ENCODE assay signal across 9 mouse cellular contexts in genomic region chr4:141506352-141506751, GRCm38 (mm10). TPM values are rescaled to one million over a fixed set of nuclear protein-coding genes. Genes with fewer than 3 reads are reported as not detected.
A peak's percentile ranks its signal among the peaks of the same experiment; 100 is the strongest.
DNase-seq lines count a peak whose midpoint lies in the region; ATAC-seq and TF ChIP-seq lines count a peak whose summit lies in the region.
"Had no signal": no experiment of that assay in that cellular context is flagged by ENCODE, and none has a peak within 500 bp of the region (broad histone marks: within the 10 kb centered on the region; RNA-seq: fewer than 3 reads in every experiment).

No protein-coding gene starts in this region.

- H3K27ac ChIP-seq in midbrain, embryonic 10.5 days (replicated peaks) = peak overlapping the region; percentile 61
- no peak overlapping the region for H3K27ac ChIP-seq in midbrain, embryonic 11.5 days (ENCODE audit: low read depth, low read length)
- H3K27ac ChIP-seq in embryonic facial prominence, embryonic 15.5 days (replicated peaks) = peak overlapping the region; percentile 86
- H3K27ac ChIP-seq in kidney, embryonic 14.5 days (ENCODE audit: low read depth, low read length) = peak overlapping the region; percentile 56; the same call in 1 of the 2 replicates
- peak overlapping the region; percentile 68 for H3K27ac ChIP-seq in liver, adult 2 months (replicated peaks; ENCODE audit: insufficient read depth, low read depth, low read length)
- H3K27ac ChIP-seq in stomach, embryonic 16.5 days (ENCODE audit: low read length) = peak overlapping the region; percentile 90

- H3K9me3 ChIP-seq in midbrain, embryonic 10.5 days (replicated peaks) = no peaks in the 10 kb centered on the region
- H3K9me3 ChIP-seq in midbrain, embryonic 11.5 days (ENCODE audit: control insufficient read depth, low read length) = no peaks in the 10 kb centered on the region
- H3K9me3 ChIP-seq in embryonic facial prominence, embryonic 15.5 days (replicated peaks) = no peaks in the 10 kb centered on the region
- H3K9me3 ChIP-seq in kidney, embryonic 14.5 days (ENCODE audit: control insufficient read depth, low read length) = no peaks in the 10 kb centered on the region
- H3K9me3 ChIP-seq in stomach, embryonic 16.5 days (replicated peaks; ENCODE audit: control insufficient read depth, low read length) = no peaks in the 10 kb centered on the region

- no peak overlapping the region for H3K9ac ChIP-seq in midbrain, embryonic 11.5 days (ENCODE audit: low read length)
- no peak overlapping the region for H3K9ac ChIP-seq in embryonic facial prominence, embryonic 15.5 days
- no peak overlapping the region; the same call in 1 of the 2 replicates for H3K9ac ChIP-seq in kidney, embryonic 14.5 days (ENCODE audit: low read depth, low read length)
- H3K9ac ChIP-seq in liver, adult 2 months (ENCODE audit: low read depth, low read length) = no peak overlapping the region
- peak overlapping the region; percentile 58 for H3K9ac ChIP-seq in stomach, embryonic 16.5 days (ENCODE audit: low read length)

- no peak for DNase-seq in midbrain, embryonic 10.5 days (ENCODE audit: low spot score)
- no peak for DNase-seq in midbrain, embryonic 11.5 days (ENCODE audit: low spot score, missing footprints)
- DNase-seq in heart, adult 9 months (ENCODE audit: low spot score in 2 of 2) = peak; percentile 80 to 81
- peak; percentile 95 for DNase-seq in liver, adult 2 months (ENCODE audit: extremely low read depth, low read depth, low spot score)
- DNase-seq in naive thymus-derived CD4-positive, alpha-beta T cell, adult 2 months (ENCODE audit: low read depth) = peak; percentile 8

- H3K27me3 ChIP-seq in midbrain, embryonic 10.5 days (ENCODE audit: low read depth, poor library complexity, severe bottlenecking) = no peaks in the 10 kb centered on the region
- no peaks in the 10 kb centered on the region for H3K27me3 ChIP-seq in midbrain, embryonic 11.5 days (ENCODE audit: control insufficient read depth, insufficient read depth, low read length)
- no peaks in the 10 kb centered on the region for H3K27me3 ChIP-seq in embryonic facial prominence, embryonic 15.5 days
- H3K27me3 ChIP-seq in kidney, embryonic 14.5 days (ENCODE audit: control insufficient read depth, insufficient read depth, low read length) = no peaks in the 10 kb centered on the region
- H3K27me3 ChIP-seq in liver, adult 2 months (ENCODE audit: control insufficient read depth, insufficient read depth, low read length) = no peaks in the 10 kb centered on the region
- no peaks in the 10 kb centered on the region for H3K27me3 ChIP-seq in stomach, embryonic 16.5 days (ENCODE audit: control insufficient read depth, insufficient read depth, low read length)
- H3K27me3 ChIP-seq: CH12.LX had no signal

- no peak for ATAC-seq in midbrain, embryonic 11.5 days (ENCODE audit: low FRiP score)
- peak; percentile 75 for ATAC-seq in embryonic facial prominence, embryonic 15.5 days (ENCODE audit: insufficient number of reproducible peaks, low FRiP score, low TSS enrichment, low read depth)
- ATAC-seq in kidney, embryonic 14.5 days (ENCODE audit: low FRiP score, low TSS enrichment) = peak; percentile 71
- peak; percentile 90 for ATAC-seq in stomach, embryonic 16.5 days (ENCODE audit: insufficient read depth, low FRiP score)

- 87% methylated on average over 10 of the region's 10 CpGs for WGBS in midbrain, embryonic 10.5 days
- 85% methylated on average over 10 of the region's 10 CpGs for WGBS in midbrain, embryonic 11.5 days
- WGBS in embryonic facial prominence, embryonic 15.5 days = 41% methylated on average over 10 of the region's 10 CpGs
- WGBS in kidney, embryonic 14.5 days = 57% methylated on average over 10 of the region's 10 CpGs
- WGBS in liver, adult 2 months = 1% methylated on average over 10 of the region's 10 CpGs
- WGBS in stomach, embryonic 16.5 days = 33% methylated on average over 10 of the region's 10 CpGs

- no peak overlapping the region for H3K4me2 ChIP-seq in midbrain, embryonic 11.5 days
- H3K4me2 ChIP-seq in embryonic facial prominence, embryonic 15.5 days (replicated peaks) = no peak overlapping the region
- no peak overlapping the region for H3K4me2 ChIP-seq in kidney, embryonic 14.5 days (replicated peaks; ENCODE audit: low read depth, low read length)
- peak overlapping the region; percentile 39; the same call in 1 of the 2 replicates for H3K4me2 ChIP-seq in stomach, embryonic 16.5 days (ENCODE audit: low read depth, low read length)

- peaks cover 19% of the 10 kb centered on the region for H3K4me1 ChIP-seq in midbrain, embryonic 10.5 days
- H3K4me1 ChIP-seq in midbrain, embryonic 11.5 days (ENCODE audit: control insufficient read depth, insufficient read depth, low read length) = no peaks in the 10 kb centered on the region
- peaks cover 31% of the 10 kb centered on the region for H3K4me1 ChIP-seq in embryonic facial prominence, embryonic 15.5 days
- peaks cover 4% of the 10 kb centered on the region; the same call in 1 of the 2 replicates for H3K4me1 ChIP-seq in kidney, embryonic 14.5 days (ENCODE audit: control insufficient read depth, insufficient read depth, low read length)
- H3K4me1 ChIP-seq in liver, adult 2 months (ENCODE audit: control insufficient read depth, insufficient read depth, low read length) = peaks cover 18% of the 10 kb centered on the region
- H3K4me1 ChIP-seq in stomach, embryonic 16.5 days (ENCODE audit: control insufficient read depth, insufficient read depth, low read length) = peaks cover 30% of the 10 kb centered on the region

- peaks cover 24% of the 10 kb centered on the region; the same call in 1 of the 2 replicates for H3K36me3 ChIP-seq in midbrain, embryonic 10.5 days
- H3K36me3 ChIP-seq in midbrain, embryonic 11.5 days (ENCODE audit: control insufficient read depth, insufficient read depth, low read length) = no peaks in the 10 kb centered on the region
- H3K36me3 ChIP-seq in embryonic facial prominence, embryonic 15.5 days = no peaks in the 10 kb centered on the region
- no peaks in the 10 kb centered on the region for H3K36me3 ChIP-seq in kidney, embryonic 14.5 days (ENCODE audit: control insufficient read depth, insufficient read depth, low read length)
- no peaks in the 10 kb centered on the region for H3K36me3 ChIP-seq in liver, adult 2 months (ENCODE audit: control insufficient read depth, insufficient read depth, low read length)
- no peaks in the 10 kb centered on the region for H3K36me3 ChIP-seq in stomach, embryonic 16.5 days (ENCODE audit: control insufficient read depth, insufficient read depth, low read length)

- TF ChIP-seq POLR2A in liver, adult 2 months (IDR thresholded peaks at IDR 0.05; ENCODE audit: extremely low read depth, insufficient read depth, low read length) = no peak

- no peak for TF ChIP-seq CTCF in liver, adult 2 months (IDR thresholded peaks at IDR 0.05; ENCODE audit: low read depth, low read length)

- H3K79me2 ChIP-seq in liver, adult 2 months (ENCODE audit: control insufficient read depth, insufficient read depth, low read length) = peaks cover 53% of the 10 kb centered on the region

- H3K4me3 ChIP-seq in midbrain, embryonic 10.5 days = no peak overlapping the region
- H3K4me3 ChIP-seq in midbrain, embryonic 11.5 days (ENCODE audit: low read depth, low read length) = no peak overlapping the region
- no peak overlapping the region for H3K4me3 ChIP-seq in embryonic facial prominence, embryonic 15.5 days (replicated peaks)
- no peak overlapping the region for H3K4me3 ChIP-seq in kidney, embryonic 14.5 days (ENCODE audit: low read length)
- no peak overlapping the region for H3K4me3 ChIP-seq in liver, adult 2 months (ENCODE audit: insufficient read depth, low read depth, low read length)
- 0 out of 2 replicates have a peak overlapping the region, but pooled peaks have one; percentile 12 for H3K4me3 ChIP-seq in stomach, embryonic 16.5 days (replicated peaks; ENCODE audit: low read length)

RNA-seq across cellular contexts. Expression of gene Spen, which starts 32.0 kb away (rescaled TPM):
- polyA plus RNA-seq in midbrain, embryonic 10.5 days (2016; fragmentation: Nextera tagmentation; extraction: Ambion mirVana) = 12.3 and 14.8 TPM in 2 replicates
- 15.7 and 17.1 TPM in 2 replicates for polyA plus RNA-seq in midbrain, embryonic 11.5 days (2014; fragmentation: Nextera tagmentation; extraction: Ambion mirVana)
- polyA plus RNA-seq in embryonic facial prominence, embryonic 15.5 days (2015; fragmentation: Nextera tagmentation; extraction: Ambion mirVana) = 10.8 and 10.9 TPM in 2 replicates
- 13.1 and 19.3 TPM in 2 replicates for polyA plus RNA-seq in kidney, embryonic 14.5 days (2014; fragmentation: Nextera tagmentation; extraction: Ambion mirVana)
- total RNA-seq in liver, adult 2 months (2014; rRNA removed) = 8.1 and 9.1 TPM in 2 replicates
- 5.9 and 7.5 TPM in 2 replicates for polyA plus RNA-seq in liver, adult 2 months (2012; rRNA removed)
- 6.2 and 7.2 TPM in 2 replicates for polyA plus RNA-seq in stomach, embryonic 16.5 days (2015; fragmentation: Nextera tagmentation; extraction: Ambion mirVana)

Comparison
In these comparisons a context has a peak if more than half of its experiments do, and no peak if none do; other contexts are left out.
1. DNase-seq: peak in heart, adult 9 months (2 of 2), liver, adult 2 months (single experiment) and naive thymus-derived CD4-positive, alpha-beta T cell, adult 2 months (single experiment); none in midbrain, embryonic 10.5 days (single experiment) and midbrain, embryonic 11.5 days (single experiment).